Mouse (Mus musculus) bone marrow macrophage, adult 2 months (primary cell): ENCODE measurements around the gene Nudt21.

ENCODE experiments used
- CTCF ChIP-seq: IDR thresholded peaks from 2 replicates; pipeline ENCODE4 v1.5.1; 2012; ENCODE audit warnings: low read depth, mild to moderate bottlenecking, low read length, moderate library complexity
- POLR2A ChIP-seq: IDR thresholded peaks from 2 replicates; pipeline ENCODE4 v1.6.1; 2012; ENCODE audit warnings: mild to moderate bottlenecking, low read depth, low read length, borderline replicate concordance

- TF ChIP-seq CTCF = no peak
- no peak for TF ChIP-seq POLR2A
These were observed 15.9 kb upstream of the Nudt21 start for GRCm38 (mm10) chr8:94052696-94053095.
